Mouse (Mus musculus) MEL (cell line): Measurements from ENCODE around the gene Pdhx.

ENCODE experiments used
- CHD2 ChIP-seq: IDR thresholded peaks from 2 replicates; pipeline ENCODE4 v1.6.1; 2011; ENCODE audit warnings: low read length, improper control_type of control experiment
- CTCF ChIP-seq, 3 experiments: IDR thresholded peaks in 2 of 3; conservative IDR thresholded peaks in 1 of 3; 2 replicates each; pipeline ENCODE4 v1.5.1; 2011 to 2012; ENCODE audit warnings: low read length in 3 of 3, low read depth in 2 of 3, mild to moderate bottlenecking in 2 of 3, improper control_type of control experiment in 1 of 3, inconsistent platforms in 1 of 3, mixed read lengths in 1 of 3, moderate library complexity in 1 of 3; ENCODE audit not compliant: control insufficient read depth in 1 of 3, insufficient read depth in 1 of 3, poor library complexity in 1 of 3, severe bottlenecking in 1 of 3
- EP300 ChIP-seq, 2 experiments: IDR thresholded peaks; 2 replicates each; pipeline ENCODE4 v1.6.1; 2011; ENCODE audit warnings: improper control_type of control experiment in 2 of 2, low read length in 2 of 2, low read depth in 1 of 2, mild to moderate bottlenecking in 1 of 2
- GABPA ChIP-seq: IDR thresholded peaks from 2 replicates; pipeline ENCODE4 v1.6.1; 2012; ENCODE audit warnings: low read depth, mild to moderate bottlenecking, inconsistent platforms, low read length, improper control_type of control experiment, moderate library complexity
- GATA1 ChIP-seq: IDR thresholded peaks from 2 replicates; pipeline ENCODE4 v1.6.1; 2011; ENCODE audit warnings: low read depth, low read length, improper control_type of control experiment
- MAX ChIP-seq: IDR thresholded peaks from 2 replicates; pipeline ENCODE4 v1.6.1; 2011; ENCODE audit warnings: low read length, improper control_type of control experiment
- MAZ ChIP-seq: IDR thresholded peaks from 2 replicates; pipeline ENCODE4 v1.6.1; 2012; ENCODE audit warnings: low read depth, mild to moderate bottlenecking, inconsistent platforms, low read length, improper control_type of control experiment
- MXI1 ChIP-seq: IDR thresholded peaks from 2 replicates; pipeline ENCODE4 v1.6.1; 2011; ENCODE audit warnings: mild to moderate bottlenecking, low read depth, low read length, improper control_type of control experiment
- POLR2A ChIP-seq, 2 experiments: IDR thresholded peaks; 2 replicates each; pipeline ENCODE4 v1.6.1; 2011 to 2012; ENCODE audit warnings: low read length in 2 of 2, mild to moderate bottlenecking in 2 of 2, control low read depth in 1 of 2, improper control_type of control experiment in 1 of 2, low read depth in 1 of 2, moderate library complexity in 1 of 2; ENCODE audit not compliant: control insufficient read depth in 1 of 2, insufficient read depth in 1 of 2, poor library complexity in 1 of 2
- TCF12 ChIP-seq: IDR thresholded peaks from 2 replicates; pipeline ENCODE4 v1.6.1; 2014; ENCODE audit warnings: low read depth, mild to moderate bottlenecking, inconsistent platforms, low read length, improper control_type of control experiment, moderate library complexity
- UBTF ChIP-seq: IDR thresholded peaks from 2 replicates; pipeline ENCODE4 v1.6.1; 2012; ENCODE audit warnings: low read depth, mild to moderate bottlenecking, inconsistent platforms, low read length, improper control_type of control experiment, moderate library complexity, borderline replicate concordance; ENCODE audit not compliant: insufficient read depth
- USF1 ChIP-seq: IDR thresholded peaks from 2 replicates; pipeline ENCODE4 v1.6.1; 2014; ENCODE audit warnings: low read depth, mild to moderate bottlenecking, inconsistent platforms, low read length, improper control_type of control experiment, moderate library complexity
- ZC3H11A ChIP-seq: IDR thresholded peaks from 2 replicates; pipeline ENCODE4 v1.6.1; 2012; ENCODE audit warnings: low read depth, mild to moderate bottlenecking, inconsistent platforms, low read length, improper control_type of control experiment

GRCm38 (mm10) chr2:103081706-103082105 lies 8.4 kb upstream of the Pdhx start:
- TF ChIP-seq ZC3H11A (no peak), CTCF (IDR thresholded peaks at IDR 0.05 in 2 of 3, conservative IDR thresholded peaks at IDR 0.05 in 1 of 3; ENCODE audit: control insufficient read depth in 1 of 3, insufficient read depth in 1 of 3, low read depth in 2 of 3, low read length in 3 of 3, poor library complexity in 1 of 3, severe bottlenecking in 1 of 3) (no peak), USF1 (no peak), TCF12 (no peak), POLR2A (IDR thresholded peaks at IDR 0.05; ENCODE audit: control insufficient read depth in 1 of 2, insufficient read depth in 1 of 2, low read depth in 1 of 2, low read length in 2 of 2, poor library complexity in 1 of 2) (no peak), GABPA (no peak), EP300 (IDR thresholded peaks at IDR 0.05; ENCODE audit: low read depth in 1 of 2, low read length in 2 of 2) (no peak), MAX (no peak), UBTF (no peak), MXI1 (no peak), MAZ (no peak), CHD2 (no peak), GATA1 (no peak)
